ENCODE assay signal across 24 mouse cellular contexts in genomic region chr12:10949184-10949583, GRCm38 (mm10).
"Had no signal": no experiment of that assay in that cellular context is flagged by ENCODE, and none has a peak within 500 bp of the region (broad histone marks: within the 10 kb centered on the region; RNA-seq: fewer than 3 reads in every experiment).

No protein-coding gene starts in this region.

- H3K9me3 ChIP-seq: heart, embryonic 10.5 days; heart, embryonic 12.5 days; hindbrain, embryonic 12.5 days; hindbrain, embryonic 15.5 days; limb, embryonic 13.5 days; limb, embryonic 15.5 days; liver, embryonic 12.5 days had no signal

- ATAC-seq: forebrain, embryonic 16.5 days; hindbrain, postnatal 0 days; intestine, embryonic 16.5 days; liver, embryonic 12.5 days had no signal

- H3K4me3 ChIP-seq: gastrocnemius, adult 2 months; heart, embryonic 10.5 days; heart, embryonic 12.5 days; hindbrain, embryonic 12.5 days; hindbrain, embryonic 15.5 days; limb, embryonic 13.5 days; limb, embryonic 15.5 days; liver, embryonic 12.5 days had no signal

- H3K4me1 ChIP-seq: hindbrain, embryonic 12.5 days; hindbrain, embryonic 15.5 days; limb, embryonic 13.5 days; limb, embryonic 15.5 days had no signal

- H3K27me3 ChIP-seq: heart, embryonic 12.5 days; hindbrain, embryonic 12.5 days; hindbrain, embryonic 15.5 days; limb, embryonic 13.5 days; limb, embryonic 15.5 days; liver, embryonic 12.5 days had no signal

- DNase-seq: gastrocnemius, adult 2 months; gastrocnemius, postnatal 10 days; gastrocnemius, postnatal 25 days; heart, adult 18-20 months; heart, postnatal 14 days; heart, postnatal 36 days; kidney, adult 11 months; kidney, adult 8-10 months; kidney, postnatal 25 days; layer of hippocampus, adult 9-11 months; layer of hippocampus, postnatal 36 days; left cerebral cortex, postnatal 4 days had no signal

- H3K27ac ChIP-seq: gastrocnemius, adult 2 months; heart, embryonic 10.5 days; hindbrain, embryonic 12.5 days; hindbrain, embryonic 15.5 days; hindbrain, postnatal 0 days; kidney, postnatal 0 days; limb, embryonic 13.5 days; limb, embryonic 15.5 days; liver, embryonic 12.5 days; liver, embryonic 14.5 days had no signal

- H3K9ac ChIP-seq: heart, embryonic 12.5 days; hindbrain, embryonic 12.5 days; hindbrain, embryonic 15.5 days; limb, embryonic 13.5 days; limb, embryonic 15.5 days; liver, embryonic 12.5 days; liver, embryonic 14.5 days had no signal

- H3K36me3 ChIP-seq: heart, embryonic 10.5 days; heart, embryonic 12.5 days; hindbrain, embryonic 12.5 days; hindbrain, embryonic 15.5 days; limb, embryonic 13.5 days; limb, embryonic 15.5 days; liver, embryonic 12.5 days had no signal

- H3K4me2 ChIP-seq: heart, embryonic 12.5 days; hindbrain, embryonic 12.5 days; hindbrain, embryonic 15.5 days; limb, embryonic 13.5 days; limb, embryonic 15.5 days; liver, embryonic 12.5 days had no signal
